Mouse (Mus musculus): ENCODE data around the gene Krtap16-3.

Krtap16-3 gene

GRCm38 (mm10) chr16:88962773-88963172, at the start of gene Krtap16-3:
TSS of gene Krtap16-3 (minus strand) at chr16:88962873.
- DNase-seq (ENCODE audit: extremely low read depth, low read depth, low spot score), result no peak

DNA sequence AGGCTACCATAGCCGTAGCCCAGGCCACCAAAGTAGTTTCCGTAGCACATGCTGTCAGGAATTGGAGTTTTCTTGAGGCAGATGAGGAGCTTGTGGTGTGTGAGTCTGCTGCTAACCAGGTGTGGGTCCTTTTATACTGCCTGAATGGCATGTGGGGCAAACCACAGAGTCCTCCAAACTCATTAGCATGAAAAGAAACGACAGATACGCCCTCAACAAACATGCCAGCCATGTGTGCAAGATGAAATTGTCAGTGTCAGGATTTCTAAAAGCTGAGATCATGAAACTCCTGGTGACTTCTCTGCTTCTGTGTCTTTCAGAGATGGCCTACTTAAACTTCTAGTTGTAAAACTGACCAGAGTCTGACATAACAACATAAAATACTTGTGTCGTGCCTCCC, 48.0 kb upstream of the Krtap16-3 start, which contains the start of gene Krtap22-2:
Gene Krtap22-2 (minus strand): TSS at position 101 of the 400 bp plus-strand sequence.
- DNase-seq (ENCODE audit: extremely low read depth, low read depth, low spot score), result no peak

- DNase-seq (ENCODE audit: extremely low read depth, low read depth, low spot score), result no peak
Observed at GRCm38 (mm10) chr16:88941106-88941505, 21.6 kb downstream of the Krtap16-3 start.

DNA sequence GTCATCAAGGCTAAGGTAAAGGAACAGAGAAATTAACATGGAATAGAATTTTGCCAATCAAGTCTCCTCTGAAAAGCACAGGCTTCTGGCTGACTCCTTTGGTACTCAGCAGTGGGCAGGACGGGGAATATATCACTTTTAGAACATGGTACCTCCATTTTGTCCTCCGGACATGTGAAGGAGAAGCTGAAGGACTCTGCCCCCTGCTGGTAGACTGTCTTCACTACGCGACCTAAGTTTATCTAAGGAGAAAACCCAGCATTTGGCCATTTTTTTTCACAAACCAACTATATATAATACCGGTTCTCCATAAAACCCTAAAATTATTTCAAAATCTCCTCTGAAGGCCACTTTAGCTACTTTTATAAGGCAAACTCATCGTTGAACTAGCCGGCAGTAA, 24.4 kb downstream of the Krtap16-3 start:
- DNase-seq (ENCODE audit: extremely low read depth, low read depth, low spot score), result no peak

DNA sequence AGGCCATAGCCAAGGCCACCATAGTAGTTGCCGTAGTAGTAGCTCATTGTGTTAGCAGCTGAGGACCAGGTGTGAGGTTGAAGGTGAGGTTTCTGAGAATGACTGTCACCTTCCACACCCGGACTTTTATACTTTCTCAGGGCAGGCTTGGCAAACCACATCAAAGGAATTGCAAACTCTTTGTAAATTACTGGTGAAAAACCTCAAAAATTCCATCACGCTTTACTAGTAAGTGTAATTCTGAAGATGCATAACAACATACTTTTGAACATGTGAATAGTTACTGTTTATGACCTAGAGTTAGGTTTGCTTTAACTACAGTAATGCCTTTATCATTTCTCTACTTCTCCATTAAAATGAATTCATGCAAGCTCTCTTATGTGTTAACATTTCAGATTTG, 30.5 kb downstream of the Krtap16-3 start, which contains the start of gene Krtap19-9b:
Gene Krtap19-9b (minus strand): TSS at position 101 of the 400 bp plus-strand sequence.
- no peak for DNase-seq (ENCODE audit: extremely low read depth, low read depth, low spot score)

All from fat pad, adult 2 months (tissue).